Mouse (Mus musculus): Measurements from ENCODE around the gene Scn5a.
A peak's percentile ranks its signal among the peaks of the same experiment; 100 is the strongest.

Scn5a gene

DNA sequence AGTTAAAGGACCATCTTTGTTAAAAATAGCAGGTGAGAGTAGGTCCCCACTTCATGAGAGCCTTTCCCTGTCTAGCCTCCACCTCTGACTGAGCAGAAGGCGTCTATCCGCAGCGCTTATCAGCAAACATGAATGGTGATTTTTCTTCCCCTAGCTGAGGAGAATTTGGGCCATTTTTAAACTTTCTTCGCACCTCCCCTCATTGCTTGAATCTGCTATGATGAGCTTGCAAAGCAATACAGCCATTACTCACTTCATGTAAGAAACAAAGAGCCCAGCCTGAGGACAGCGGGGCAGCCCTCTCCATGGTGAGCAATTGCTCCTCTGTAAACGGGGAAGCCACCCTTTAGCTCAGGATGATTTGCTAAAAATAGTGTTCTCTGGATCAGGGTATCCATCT, 14.0 kb downstream of the Scn5a start:
- no peak for DNase-seq (ENCODE audit: low spot score in 2 of 2)

DNA sequence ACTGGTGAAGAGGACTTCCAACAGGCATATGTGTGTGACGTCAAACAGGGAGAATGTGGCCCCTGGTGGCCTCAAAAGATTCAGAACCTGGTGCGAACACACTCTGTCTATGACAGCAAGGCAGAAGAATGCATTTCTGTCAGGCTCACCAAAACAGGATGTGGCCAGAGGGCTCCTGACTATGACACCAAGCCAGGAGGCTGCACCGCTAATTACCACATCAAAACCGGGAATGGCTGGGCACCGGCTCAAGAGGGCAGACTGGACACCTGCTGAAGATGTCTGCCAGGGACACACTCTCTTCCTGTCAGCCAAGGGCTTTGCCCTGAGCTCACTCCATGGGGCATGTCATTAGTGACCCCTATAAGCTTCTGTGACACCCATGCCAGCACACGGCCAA, 15.2 kb downstream of the Scn5a start:
- DNase-seq (ENCODE audit: low spot score in 2 of 2): peak in 1 of 2 experiments; percentile 32

DNA sequence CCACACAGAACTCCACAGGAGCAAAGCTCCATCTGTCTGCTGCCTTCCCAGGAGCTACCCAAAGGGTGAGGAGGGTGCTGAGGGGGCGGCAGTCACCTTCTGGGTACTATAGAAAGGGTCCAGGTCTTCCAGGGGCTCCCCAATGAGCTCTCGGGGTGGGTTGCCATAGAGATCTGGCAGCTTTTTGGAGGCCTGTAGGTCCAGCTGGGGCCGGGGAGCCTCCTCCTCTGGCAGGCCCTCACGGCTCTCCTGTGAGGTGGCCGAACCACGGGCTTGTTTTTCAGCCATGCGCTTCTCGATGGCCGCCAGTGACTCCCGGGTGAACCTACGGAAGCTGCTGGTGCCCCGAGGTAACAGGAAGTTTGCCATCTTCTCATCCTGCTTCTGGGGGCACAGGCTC, 16.6 kb downstream of the Scn5a start:
- no peak for DNase-seq (ENCODE audit: low spot score in 2 of 2)

DNA sequence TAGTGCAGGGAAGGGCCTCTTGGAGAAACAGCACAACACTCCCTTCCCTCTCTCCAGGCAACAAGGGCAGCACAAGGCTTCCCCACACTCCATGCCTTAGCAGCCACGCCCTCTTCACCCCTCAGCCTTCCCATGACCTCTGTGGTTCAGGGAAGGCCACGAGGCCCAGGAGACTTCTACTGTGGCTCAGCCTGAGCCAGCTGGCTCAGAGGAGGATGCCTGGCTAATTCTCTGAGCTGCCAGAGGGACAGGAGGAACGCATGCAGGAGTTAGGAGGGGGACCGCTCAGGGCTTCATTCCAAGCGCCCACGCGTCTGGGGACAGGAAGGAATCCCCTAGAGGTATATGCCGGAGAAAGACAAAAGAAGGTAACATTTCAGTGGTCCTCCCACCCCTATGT, 17.1 kb downstream of the Scn5a start:
- no peak for DNase-seq (ENCODE audit: low spot score in 2 of 2)

DNA sequence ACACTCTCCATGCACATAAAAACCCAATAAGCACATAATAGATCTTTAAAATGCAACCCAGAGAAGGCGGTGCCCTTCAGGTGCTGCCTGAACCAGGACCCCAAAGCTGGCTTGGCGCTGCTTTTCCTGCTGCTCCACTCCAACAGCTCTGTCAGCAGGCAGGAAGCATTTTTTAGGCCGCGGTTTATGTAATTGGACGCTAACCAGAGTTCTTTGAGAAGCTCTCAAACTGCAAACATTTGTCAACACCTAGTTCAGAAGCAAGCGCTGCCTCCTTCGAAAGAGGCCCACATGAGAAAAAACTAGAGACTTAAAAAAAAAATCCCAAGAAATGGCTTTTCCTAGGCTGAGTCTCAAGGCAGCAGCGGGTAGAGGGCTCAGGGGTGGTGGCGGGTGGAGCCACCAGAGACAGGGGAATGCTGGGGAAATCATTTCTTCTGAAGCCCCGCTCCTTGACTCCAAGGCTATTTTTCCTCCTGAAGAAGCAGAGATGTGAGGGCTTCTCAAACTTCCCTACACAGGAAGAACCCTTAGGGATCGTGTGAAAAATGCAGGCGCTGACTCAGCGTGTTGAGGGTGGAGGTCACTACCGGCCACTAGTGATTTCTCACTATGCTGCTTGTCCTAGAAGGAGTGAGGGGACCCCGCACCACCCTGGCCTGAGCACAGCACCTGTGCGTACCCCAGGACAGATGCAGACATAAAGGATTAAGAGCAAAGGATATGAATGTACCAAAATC, 19.1 kb downstream of the Scn5a start:
- no peak for DNase-seq (ENCODE audit: low spot score in 2 of 2)

DNA sequence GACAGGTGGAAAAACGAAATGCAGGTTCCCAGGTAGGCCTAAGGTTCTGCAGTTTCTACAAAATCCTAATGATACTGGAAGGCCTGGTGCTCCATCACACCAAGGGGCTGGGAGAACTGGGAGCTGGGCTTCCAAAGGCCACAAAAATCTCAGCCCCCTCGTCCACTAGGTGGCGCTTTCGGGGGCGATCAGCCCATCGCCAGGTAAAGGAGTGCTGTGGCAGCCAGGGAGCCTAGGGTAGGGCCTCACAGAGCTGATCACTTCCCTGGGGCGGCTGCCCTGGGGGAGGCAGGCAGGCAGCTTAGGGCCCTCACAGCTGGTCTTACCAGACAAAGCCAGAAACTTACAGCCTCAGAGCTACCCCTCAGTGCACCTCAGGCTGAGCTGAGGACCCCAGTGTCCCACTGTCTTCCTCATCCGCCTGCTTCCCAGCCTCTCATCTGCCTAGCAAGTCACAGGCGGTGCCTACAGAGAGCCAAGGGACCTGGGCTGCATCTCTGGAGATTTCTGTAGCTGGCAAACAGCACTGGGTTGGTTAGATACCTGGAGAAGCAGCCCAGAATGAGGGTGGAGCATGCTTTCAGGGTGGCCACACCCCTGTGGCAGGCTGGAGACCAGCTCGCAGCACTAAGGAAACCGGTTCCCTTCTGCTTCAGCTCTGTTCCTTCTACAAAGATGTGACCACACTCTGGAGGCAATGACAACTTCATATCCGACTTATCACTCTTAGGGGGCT, 20.5 kb downstream of the Scn5a start:
- DNase-seq (ENCODE audit: low spot score in 2 of 2): peak; percentile 45 to 53

DNA sequence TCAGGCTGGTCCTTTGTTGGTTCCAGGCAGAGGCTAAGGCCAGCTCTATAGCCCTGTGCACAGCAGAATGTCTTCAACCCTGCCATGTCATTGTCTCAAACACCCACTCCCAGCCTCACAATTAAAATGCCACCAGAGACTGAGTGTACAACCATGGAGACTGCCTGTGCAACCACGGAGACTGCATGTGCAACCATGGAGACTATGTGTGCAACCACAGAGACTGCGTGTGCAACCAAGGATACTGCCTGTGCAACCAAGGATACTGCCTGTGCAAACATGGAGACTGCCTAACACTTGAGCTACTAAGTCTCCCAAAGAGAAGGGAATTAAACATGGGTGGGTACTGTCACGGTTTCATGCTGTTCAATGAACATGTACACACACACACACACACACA, 22.8 kb downstream of the Scn5a start:
- DNase-seq (ENCODE audit: low spot score in 2 of 2): no peak

DNA sequence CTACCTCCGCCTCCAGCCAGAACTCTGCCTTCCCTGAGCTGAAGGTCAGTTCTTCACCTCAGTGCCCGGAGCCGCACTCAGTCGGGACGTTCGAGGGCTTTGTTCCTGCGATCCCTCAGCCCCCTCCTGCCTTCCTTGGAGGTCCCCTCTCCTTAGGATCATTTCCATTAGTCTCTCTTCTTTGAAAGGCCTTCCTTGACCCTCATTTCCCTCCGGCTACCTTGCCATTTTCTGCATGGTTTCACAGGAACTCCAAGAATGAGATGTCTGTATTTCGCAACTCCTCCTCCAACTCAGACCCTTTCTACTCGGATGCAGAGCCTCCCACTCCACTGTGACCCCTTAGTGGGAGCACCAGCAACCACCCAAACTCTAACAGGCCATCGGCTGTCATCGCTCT, 31.3 kb downstream of the Scn5a start:
- DNase-seq (ENCODE audit: low spot score in 2 of 2): no peak

DNA sequence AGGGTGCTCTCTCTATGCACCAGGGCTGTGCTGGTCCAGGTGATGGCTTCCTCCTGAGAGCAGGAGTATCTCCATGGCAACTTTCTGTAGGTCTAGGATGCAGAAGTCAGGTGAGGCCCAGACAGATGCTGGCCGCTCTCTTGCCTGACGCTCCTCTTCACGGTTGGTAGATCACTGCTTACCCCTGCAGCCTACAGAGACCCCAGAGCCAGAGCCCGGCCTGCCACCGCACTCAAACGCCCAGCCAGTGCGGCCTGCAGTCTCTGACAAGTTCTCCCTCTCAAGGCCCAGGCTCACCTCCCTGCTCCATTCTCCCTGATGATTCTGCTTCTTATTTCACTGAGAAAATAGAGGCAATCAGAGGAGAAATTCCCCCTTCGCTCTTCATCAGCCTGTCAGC, 31.7 kb downstream of the Scn5a start:
- DNase-seq (ENCODE audit: low spot score in 2 of 2): no peak

DNA sequence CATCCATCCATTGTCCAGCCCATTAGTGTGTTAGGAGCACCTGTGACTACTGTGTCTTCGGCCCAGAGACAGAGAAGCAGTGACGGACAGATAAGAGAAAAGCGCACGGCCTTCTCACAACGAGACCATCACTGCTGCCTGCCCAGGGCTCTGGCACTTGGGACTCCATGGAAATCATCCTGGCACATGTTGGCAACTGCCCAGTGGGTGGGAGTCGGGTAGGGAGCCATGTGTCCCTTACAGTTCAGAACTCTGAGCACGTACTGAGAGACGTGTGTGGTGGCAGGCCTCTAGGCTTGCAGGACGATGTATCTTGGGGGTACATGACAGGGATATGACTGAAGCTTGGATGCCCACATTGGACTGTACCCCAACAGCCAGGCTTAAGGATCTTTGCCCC, 38.1 kb downstream of the Scn5a start:
- DNase-seq (ENCODE audit: low spot score in 2 of 2): no peak

DNA sequence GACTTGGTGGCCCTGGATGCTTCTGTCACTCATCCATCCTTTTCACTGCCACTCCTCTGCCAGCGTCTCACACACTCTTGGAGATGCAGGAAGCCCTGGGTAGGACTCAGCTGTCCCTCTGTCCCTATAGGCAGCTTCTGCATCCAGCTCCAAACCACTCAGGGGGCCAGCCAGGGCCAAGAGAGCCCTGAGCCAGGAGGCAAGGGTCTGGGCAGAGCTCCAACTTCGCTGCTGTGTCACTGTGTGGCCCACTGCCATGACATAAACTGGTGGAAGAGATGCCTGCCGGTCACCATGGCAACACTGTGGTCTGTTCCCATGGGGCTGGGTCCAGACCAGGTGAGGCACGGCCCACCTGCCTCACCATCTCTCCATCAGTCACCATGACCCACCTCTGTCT, 41.0 kb downstream of the Scn5a start:
- DNase-seq (ENCODE audit: low spot score in 2 of 2): peak; percentile 44 to 84

DNA sequence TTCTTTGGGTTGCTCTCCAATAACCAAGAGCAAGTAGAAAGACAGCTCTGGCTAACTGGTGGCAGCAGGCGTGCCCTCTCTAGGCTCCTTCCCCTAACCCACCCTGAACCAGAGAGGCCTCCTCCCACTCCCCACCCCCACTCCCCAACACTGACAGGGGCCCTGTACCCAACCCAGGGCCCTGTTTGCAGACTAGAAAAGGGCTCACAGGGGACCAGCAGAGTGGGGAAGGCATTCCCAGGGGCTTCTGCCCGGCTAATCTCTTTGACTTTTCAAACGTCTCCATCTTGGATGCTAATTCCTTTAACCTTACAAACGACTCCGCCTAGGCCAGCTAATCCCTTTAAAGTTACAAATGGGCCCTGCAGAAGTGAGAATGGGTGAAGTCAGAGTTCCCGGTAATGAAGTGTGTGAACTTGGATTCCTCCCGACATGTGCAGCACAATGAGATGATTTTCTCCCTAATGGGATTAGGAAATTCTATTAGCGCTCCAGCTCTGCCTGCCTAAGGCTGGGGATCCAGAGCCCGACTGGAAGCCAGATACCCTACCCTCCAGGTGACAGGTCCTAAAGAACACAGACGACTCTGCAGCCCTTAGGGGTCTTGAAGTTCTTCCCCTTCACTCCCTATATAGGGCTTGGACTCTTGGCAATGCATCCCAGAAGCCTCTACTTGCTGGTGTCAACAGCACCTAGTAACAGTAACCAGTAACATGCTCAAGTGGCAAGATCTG, 47.0 kb downstream of the Scn5a start:
- DNase-seq (ENCODE audit: low spot score in 2 of 2): no peak

DNA sequence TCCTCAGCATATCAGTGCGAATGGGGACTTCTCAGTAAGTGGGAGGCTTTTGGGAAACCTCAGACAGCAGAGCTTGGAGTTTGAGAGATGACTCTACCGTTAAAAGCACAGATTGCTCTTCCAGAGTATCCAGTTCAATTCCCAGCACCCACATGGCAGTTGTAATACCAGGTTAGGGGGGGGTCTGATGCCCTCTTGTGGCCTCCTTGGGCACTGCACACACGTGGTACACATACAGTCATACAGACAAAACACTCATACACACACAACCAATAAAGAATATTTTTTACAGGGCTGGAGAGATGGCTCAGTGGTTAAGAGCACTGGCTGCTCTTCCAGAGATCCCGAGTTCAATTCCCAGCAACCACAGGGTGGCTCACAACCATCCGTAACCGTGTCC, 54.3 kb downstream of the Scn5a start:
- no peak for DNase-seq (ENCODE audit: low spot score in 2 of 2)

DNA sequence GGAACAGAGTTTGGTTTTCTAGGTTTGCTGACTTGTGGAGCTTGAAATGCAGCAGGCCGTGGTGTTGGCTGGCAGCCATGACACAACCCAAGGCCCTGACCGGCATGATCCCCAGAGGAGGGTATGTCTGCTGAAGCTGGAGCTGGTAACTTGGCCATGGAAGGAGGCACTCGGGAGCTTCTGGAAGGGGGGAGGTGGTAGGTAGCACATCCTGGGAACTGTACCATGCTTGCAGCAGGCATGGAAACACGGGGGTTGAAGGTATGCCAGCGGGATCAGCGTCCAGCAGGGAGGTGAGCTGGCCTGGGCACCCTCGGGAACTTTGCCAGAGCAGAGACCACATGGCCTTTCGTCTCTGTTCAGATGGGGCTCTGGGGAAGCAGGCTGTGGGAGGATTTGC, 55.5 kb downstream of the Scn5a start:
- DNase-seq (ENCODE audit: low spot score in 2 of 2): no peak

DNA sequence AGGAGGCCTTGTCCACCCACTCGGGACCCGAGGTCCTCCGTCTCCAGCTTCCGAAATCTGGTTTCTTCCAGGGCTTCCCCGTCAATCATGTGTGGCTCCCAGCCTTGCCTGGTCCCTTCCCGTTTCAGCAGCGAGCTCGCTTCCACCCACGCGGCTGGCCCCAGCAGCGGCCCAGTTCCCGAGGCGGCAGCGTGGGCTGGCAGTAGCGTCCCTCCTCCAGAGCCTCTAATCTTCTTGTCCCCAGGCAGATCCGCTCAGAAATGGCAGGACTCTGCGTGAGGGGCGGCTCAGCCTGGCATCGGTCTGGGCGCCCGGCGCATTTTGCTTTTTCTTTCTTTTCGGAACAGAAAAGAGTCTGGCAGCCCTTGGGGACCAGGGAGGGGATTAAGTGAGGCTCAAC, 59.7 kb downstream of the Scn5a start:
- no peak for DNase-seq (ENCODE audit: low spot score in 2 of 2)

DNA sequence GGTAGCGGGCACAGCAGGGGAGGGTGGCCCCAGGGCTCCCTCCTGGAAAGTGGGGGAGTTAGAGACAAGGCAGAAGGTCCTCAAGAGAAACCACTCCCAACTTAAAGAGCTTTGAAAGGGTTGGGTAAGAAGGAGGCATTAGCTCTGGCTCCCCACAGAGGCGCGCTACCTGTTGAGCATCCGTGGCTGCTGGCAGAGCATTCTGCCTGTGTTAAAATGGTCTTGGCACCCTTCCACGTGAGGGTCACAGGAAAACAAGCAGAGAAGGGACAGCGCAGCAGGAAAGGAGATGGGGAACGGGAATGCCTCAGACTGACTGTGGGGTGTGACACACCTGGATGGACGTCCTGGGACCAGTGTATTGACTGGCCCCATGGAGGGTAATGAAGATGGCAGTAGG, 60.6 kb downstream of the Scn5a start:
- DNase-seq (ENCODE audit: low spot score in 2 of 2): no peak

DNA sequence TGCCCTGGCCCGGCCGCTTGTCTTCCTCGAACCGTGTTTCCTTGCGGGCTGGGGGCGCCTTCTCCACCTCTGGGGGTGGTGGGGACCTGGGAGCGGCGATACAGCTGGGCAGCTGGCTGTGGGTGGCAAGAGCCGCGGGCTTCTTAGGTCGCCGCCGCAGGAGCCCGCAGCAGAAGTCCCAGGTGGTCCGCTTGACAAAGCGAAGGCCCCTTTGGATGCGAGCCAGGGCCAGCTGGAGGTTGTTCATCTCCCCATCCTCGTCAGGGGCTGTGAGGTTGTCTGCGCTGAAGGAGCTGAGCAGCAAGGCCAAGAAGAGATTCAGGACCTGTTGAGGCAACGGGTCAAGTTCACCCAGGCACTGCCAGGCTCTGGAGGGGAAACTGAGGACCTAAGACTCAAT, 61.3 kb downstream of the Scn5a start:
- DNase-seq (ENCODE audit: low spot score in 2 of 2): no peak

DNA sequence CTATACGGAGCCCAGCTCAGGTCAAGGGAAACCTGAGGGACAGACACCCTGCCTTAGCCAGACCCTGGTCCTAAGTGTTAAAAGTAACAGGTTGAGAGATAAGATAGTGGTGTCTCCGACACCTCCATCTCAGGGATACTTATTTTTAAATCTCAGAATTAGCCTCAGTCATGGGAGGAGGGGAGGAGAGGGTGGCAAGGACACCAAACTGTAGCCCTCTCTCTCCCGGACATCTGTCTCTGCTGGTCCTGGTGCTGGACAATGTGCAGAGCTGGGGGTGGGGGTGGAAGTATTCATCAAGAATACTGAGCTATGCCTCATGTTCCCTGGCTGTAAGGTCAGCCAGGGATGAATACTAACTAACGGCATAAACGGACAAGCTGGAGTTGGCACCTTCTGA, 62.0 kb downstream of the Scn5a start:
- no peak for DNase-seq (ENCODE audit: low spot score in 2 of 2)

DNA sequence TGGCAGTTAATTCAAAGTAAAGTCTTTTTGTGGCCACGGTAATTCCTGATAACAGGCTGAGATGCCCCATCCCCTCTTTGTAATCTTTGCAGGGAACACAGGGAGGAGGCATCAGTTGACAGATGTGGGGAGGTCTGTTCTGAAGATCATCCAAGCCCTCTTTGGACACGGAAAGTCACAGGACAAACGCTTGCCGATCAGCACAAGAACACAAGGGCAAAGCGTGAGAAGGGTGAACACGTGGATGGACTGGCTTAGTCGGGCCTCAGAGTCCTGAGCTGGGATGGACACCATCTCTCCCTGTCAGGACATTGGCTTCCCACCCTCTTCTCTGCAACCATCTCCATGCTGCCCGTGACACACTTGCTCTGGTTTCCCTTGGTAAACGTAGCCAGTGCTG, 63.4 kb downstream of the Scn5a start:
- no peak for DNase-seq (ENCODE audit: low spot score in 2 of 2)

DNA sequence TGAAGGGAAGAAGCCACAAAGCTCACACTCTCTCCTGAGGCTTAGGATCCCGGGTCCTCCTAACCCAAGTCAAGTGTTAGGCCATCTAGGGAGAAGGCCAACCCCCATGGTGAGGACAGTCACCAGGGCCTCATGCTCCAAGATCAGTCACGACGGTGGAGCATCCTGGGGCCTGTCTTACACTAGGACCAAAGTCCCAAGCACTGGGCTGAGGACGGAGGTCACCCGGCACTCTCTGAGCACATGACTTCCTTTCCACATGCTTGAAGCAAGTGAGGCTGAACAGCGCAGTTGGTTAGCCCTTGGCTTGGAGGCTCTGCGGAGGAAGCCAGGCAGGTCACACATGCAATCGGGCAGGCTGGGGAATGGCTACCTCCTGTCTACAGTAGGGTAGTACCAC, 63.8 kb downstream of the Scn5a start:
- DNase-seq (ENCODE audit: low spot score in 2 of 2): no peak

DNA sequence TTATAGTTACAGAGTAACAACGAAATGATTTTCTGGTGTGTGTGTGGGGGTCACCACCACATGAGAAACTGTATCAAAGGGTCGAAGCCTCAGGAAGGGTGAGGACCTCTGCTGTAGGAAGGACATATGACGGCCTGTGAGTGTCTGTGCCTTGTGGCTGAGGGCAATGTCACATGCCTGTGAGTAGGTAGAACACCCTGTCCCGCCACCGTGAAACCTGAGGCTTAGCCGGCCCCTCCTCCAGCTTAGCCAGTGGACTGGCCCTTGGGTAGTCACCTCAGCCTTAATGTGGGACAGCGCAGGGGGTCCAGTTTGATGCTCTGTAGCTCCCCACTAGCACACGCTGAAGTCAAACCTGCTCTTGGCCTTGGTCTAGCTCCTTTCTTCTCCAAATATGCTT, 65.0 kb downstream of the Scn5a start:
- no peak for DNase-seq (ENCODE audit: low spot score in 2 of 2)

DNA sequence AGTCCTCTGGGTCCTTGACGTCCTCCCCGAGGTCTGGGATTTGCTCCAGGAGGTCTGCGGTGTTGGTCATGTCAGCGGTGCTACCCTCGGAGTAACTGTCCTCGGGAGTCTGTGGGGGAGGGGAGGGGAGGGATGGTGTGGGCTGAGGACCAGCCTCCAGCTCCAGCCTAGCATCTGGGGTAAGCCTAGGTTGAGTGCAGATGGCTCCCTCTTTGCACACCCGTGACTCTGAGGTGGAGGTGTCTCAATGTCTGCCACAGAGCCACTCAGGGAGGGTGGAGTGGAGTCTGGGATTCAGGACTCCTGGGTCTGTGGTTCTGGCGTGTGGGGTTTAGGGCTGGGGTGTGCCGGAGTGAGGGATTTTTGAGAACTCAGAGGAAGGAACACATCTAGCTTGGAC, 65.8 kb downstream of the Scn5a start:
- no peak for DNase-seq (ENCODE audit: low spot score in 2 of 2)

DNA sequence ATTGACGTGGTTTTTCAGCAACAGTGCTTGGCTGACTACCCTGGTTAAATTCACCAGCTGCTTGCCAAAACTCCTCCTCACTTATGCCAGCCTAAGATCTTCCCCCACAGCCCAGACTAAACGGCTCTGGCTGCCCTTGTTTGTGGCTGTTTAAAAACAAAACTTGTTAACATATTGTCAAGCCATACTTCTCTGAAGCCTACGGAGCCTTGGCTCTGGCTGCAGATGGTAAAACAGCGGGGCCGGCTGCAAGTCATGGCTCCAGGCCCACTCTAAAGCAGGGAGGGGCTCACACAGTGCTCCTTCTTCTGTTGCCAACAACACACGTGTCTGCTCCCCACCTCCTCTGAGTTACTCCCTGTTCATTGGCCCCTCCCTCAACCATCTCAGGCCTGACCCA, 67.9 kb downstream of the Scn5a start:
- peak in 1 of 2 experiments; percentile 77 for DNase-seq (ENCODE audit: low spot score in 2 of 2)

Measured in cerebellum, postnatal 4 days (tissue).